Mouse (Mus musculus) gastrocnemius, adult 18-20 months (tissue): ENCODE measurements around the gene Aqp12. TPM values are rescaled to one million over a fixed set of nuclear protein-coding genes. Genes with fewer than 3 reads are reported as not detected.
"Not testable (repeated sequence)": the region's sequence is repeated elsewhere in the genome, so short reads cannot be mapped to it uniquely, and the experiment has no call there.

Experiments used
- DNase-seq: peaks from one replicate; pipeline ENCODE4 v3.0.0; 2021; ENCODE audit warnings: low spot score
- long read RNA-seq, 2 experiments: library from polyadenylated mRNA; stranded (forward); transcript quantifications; one replicate each; pipeline ENCODE4 v2.0.0; 2021
- total RNA-seq, 2 experiments: library from RNA; stranded (reverse); gene quantifications; 2 replicates each; pipeline ENCODE4 v1.2.3; 2021

The Aqp12 gene
- not detected for total RNA-seq
- long read RNA-seq, experiment 1 = 0 reads
- long read RNA-seq, experiment 2 = 0 reads

GRCm38 (mm10) chr1:93006061-93006460 is at the start of gene Aqp12:
Gene Aqp12 (plus strand): TSS chr1:93006334.
- DNase-seq = no peak

DNA sequence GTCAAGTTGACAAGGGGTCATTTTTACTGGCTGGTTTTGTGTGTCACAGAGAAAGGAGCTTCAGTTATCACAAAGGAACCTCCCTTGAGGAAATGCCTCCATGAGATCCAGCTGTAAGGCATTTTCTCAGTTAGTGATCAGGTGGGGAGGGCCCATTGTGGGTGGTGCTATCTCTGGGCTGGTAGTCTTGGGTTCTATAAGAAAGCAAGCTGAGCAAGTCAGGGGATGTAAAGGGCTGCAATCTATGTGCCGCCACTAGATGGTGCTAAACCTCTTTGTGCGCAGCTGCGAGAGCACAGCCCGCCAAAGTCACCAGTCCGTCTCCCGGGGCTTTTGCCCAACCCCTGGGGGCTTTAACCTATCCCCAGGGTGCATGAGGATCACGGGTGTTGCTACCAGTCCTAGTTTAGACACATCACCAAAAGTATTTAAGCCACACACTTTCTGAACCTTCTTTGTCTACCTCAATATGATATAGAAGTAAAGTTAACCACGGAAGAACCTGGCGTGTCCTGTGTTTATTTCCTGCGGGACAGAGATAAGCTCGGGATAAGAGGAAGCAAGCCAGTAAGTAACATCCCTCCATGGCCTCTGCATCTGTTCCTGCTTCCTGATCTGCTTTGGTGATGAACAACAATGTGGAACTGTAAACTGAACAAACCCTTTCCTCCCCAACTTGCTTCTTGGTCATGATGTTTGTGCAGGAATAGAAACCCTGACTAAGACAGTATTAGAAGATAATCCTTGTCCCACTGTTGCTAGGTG is 49.4 kb upstream of the Aqp12 start:
- peak; percentile 51 for DNase-seq

GRCm38 (mm10) chr1:92958999-92959398 is 47.1 kb upstream of the Aqp12 start:
- DNase-seq = no peak

DNA sequence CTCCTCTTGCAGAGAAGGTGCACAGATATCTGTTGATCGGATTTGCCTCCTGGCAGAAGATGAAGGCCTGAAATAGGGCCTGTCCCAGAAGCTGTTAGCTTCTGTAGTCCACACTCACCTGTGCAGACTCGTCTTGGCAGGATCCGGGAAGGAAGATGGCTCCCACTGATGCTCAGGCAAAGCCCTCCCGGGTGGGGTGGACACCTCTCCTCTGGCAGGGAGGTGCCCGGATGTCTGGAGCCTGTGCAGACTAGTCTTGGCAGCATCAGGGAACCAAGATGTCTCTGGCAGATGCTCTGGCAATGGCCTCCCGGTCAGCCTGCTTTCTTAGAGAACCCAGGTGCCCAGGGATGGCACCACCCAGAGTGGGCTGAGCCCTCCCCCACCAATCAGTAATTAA is 35.3 kb upstream of the Aqp12 start:
- DNase-seq = not testable (repeated sequence)

DNA sequence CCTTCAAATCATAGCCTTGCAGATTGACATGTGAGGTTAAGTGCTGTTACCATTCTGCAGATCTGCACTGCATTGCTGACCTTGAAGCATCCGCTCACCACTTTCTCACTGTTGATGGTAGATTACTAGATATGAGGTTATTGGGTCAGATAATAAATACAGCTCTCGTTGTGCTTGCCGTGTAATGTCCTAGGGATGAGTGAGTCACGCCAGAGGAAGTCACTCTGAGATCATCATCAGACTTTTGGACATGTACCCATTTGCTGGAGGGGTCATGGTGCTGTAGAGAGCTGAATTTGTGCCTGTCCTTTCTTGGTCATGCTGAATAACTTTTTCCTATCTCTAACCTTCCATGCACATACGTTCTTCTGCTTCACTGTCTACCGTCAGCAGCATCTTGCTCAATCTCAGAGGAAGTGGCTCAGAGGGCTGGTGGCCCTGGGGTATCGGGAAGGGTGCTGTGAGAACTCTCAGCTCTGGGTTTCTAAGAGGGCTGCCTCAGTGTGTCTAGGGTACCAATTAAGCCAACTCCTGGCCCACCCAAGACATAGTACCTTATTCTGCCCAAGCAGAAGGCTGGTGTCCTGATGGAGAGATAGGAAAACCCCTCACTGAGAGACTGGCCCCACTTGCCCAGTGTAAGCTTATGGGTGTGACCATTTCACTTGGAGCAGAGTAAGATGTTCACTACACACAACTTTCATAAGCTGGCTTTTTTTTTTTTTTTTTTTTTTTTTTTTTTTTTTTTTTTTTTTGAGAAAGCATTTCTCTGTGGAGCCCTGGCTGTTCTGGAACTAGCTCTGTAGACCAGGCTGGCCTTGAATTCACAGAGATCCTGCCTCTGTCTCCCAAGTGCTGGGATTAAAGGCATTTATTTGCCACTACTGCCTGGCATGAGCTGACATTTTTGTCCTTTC is 34.0 kb upstream of the Aqp12 start:
- DNase-seq = no peak

DNA sequence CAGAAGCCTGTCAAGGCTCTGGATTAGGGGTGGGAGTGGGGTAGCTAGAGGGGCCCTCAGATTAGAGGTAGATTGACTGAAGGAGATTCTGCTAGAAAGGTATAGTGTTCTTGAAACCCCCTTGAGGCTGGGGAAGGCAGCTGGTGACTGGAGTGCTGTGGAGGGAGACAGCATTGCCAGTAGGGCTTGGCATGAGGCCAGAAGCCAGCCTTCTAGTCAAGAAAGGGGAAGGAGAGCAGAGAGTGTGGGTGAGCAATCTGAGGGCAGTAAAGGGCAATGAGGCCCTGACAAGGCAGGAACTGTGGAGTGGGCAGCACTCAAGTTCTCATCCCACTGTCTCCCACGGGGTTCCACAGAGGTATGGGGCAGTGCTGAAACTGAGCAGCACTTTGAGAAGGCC is 33.3 kb upstream of the Aqp12 start:
- DNase-seq = peak; percentile 24

- no peak for DNase-seq
These were observed 30.0 kb upstream of the Aqp12 start for GRCm38 (mm10) chr1:92976141-92976566.

- DNase-seq = no peak
These were observed 27.5 kb upstream of the Aqp12 start for GRCm38 (mm10) chr1:92978645-92979044.

DNA sequence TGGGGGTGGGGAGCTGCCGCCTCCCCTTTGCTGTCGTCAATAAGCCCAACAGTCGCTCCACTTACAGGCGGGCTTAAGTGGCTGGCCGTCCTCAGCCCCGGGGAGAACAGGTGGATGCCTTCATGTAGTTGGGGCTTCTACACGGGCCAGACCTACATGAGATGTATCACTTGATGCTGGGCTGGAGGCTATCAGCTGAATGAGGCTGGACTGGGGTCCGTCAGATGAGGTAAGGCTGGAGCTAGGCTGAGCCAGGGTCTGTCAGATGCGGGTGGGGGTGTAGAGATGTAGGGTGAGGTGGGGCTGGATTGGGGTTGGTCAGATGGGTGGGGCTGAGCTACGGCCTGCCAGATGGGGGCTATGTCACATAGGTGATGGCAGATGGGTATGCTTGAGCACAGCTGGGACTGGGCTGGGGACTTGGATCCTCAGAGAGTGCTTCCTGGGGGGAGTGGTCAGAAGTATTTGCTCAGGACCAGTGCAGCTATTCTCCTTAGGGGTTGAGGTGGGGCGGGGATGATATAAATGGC is 27.0 kb upstream of the Aqp12 start:
- no peak for DNase-seq

DNA sequence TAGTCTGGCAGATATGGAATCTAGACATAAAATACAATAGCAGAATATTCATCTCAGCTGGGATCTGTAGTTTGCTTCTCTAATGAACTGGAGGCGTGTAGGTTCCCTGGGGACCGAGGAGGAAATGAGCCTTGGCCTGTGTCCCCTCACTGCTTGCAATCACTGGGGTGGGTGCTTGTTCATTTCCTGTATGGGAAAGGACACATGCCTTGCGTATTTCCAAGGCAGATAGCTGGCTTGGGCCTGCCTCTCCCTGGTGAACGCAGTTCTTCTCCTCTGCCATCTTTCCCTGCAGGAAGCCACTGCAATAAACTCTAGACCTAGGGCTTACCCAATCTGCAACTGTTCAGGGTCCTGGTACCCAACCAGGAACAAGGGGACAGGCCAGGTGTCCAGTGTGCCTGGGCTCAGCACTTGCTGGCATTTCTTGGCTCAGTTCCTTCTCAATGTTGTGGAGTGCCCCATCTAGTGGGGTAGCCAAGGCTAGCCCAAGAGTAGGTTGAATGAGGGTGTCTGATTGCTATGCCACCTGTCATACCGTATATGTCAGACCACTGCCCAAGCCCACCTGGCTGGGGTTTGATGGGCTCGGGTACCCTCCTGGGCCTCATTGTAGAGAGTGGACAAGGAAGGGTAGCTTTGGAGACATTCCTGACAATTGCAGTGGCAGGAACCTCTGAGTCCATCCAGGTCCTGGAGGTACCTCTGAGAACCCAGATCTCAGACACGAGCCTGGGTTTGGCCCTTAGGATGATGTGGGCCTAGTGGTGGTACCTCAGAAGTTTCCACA is 24.9 kb upstream of the Aqp12 start:
- DNase-seq = peak; percentile 51

- DNase-seq = no peak
These were observed 23.1 kb upstream of the Aqp12 start for GRCm38 (mm10) chr1:92982931-92983605.

DNA sequence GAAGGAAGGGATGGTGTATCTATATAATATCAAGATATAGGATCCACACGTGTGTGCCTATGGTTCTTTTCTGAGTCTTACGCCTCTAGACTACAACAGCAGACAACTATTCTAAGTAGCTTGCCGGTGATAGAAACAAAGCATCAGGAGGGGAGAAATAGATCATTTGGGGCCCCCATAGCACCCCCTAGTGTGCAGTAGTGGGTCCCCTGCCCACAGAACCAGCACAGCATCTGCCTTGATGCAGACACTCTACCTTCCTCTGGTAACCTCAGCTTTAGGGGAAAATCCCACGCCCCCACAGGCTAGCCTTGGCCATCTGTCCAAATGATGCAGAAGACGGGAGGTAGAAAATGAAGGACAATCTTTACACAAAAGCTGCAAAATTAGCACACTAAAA is 21.1 kb upstream of the Aqp12 start:
- no peak for DNase-seq

GRCm38 (mm10) chr1:92988894-92989293 is 17.2 kb upstream of the Aqp12 start:
- DNase-seq = no peak

- no peak for DNase-seq
These were observed 16.2 kb upstream of the Aqp12 start for GRCm38 (mm10) chr1:92989891-92990290.

- no peak for DNase-seq
These were observed 13.8 kb upstream of the Aqp12 start for GRCm38 (mm10) chr1:92992214-92992855.

GRCm38 (mm10) chr1:92992880-92993279 is 13.3 kb upstream of the Aqp12 start:
- DNase-seq = no peak

- DNase-seq = no peak
These were observed 3.1 kb downstream of the Aqp12 start for GRCm38 (mm10) chr1:93009196-93009595.

GRCm38 (mm10) chr1:93010731-93011130 is 4.6 kb downstream of the Aqp12 start:
- DNase-seq = no peak

DNA sequence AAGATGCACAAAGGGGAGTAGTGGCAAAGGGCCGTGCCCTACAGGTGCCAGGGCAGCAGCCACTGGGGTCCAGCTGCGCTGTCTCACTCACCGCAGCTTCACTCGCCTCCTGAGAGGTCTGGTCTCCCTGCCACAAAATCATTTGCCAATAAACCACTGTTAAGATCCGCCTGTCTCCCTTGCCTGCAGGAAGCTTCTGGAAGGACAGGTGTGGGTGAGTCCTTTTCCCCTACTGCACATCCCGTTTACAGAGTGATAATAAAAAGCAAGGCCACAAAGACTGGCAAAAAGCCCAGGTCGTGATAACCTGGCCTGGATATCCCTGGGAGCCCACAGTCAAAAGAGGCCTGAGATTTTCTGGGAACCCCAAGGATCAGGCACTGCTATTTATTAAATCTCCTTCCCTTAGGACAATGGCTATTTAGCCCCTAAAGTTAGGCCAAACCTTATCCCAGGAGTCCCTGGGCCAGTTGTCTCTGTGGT is 6.0 kb downstream of the Aqp12 start:
- no peak for DNase-seq

GRCm38 (mm10) chr1:93013367-93013766 is 7.2 kb downstream of the Aqp12 start:
- DNase-seq = no peak
